Mouse (Mus musculus): ENCODE data around the gene Adh5.

Adh5 gene

GRCm38 (mm10) chr3:138442612-138443464 lies at the start of gene Adh5:
Adh5 (plus strand) TSS chr3:138443093.
- peak; percentile 93 for DNase-seq (ENCODE audit: low spot score)

GRCm38 (mm10) chr3:138404872-138405271 lies 38.0 kb upstream of the Adh5 start:
- DNase-seq (ENCODE audit: low spot score), result peak; percentile 10

GRCm38 (mm10) chr3:138405341-138405740 lies 37.6 kb upstream of the Adh5 start:
- DNase-seq (ENCODE audit: low spot score), result peak; percentile 16

GRCm38 (mm10) chr3:138405840-138406239 lies 37.1 kb upstream of the Adh5 start:
- DNase-seq (ENCODE audit: low spot score), result no peak

- no peak for DNase-seq (ENCODE audit: low spot score)
These were observed 35.0 kb upstream of the Adh5 start for GRCm38 (mm10) chr3:138407920-138408319.

GRCm38 (mm10) chr3:138409585-138409984 lies 33.3 kb upstream of the Adh5 start:
- no peak for DNase-seq (ENCODE audit: low spot score)

- DNase-seq (ENCODE audit: low spot score), result no peak
These were observed 32.7 kb upstream of the Adh5 start for GRCm38 (mm10) chr3:138410211-138410610.

GRCm38 (mm10) chr3:138415121-138415690 lies 27.7 kb upstream of the Adh5 start, which contains the start of gene Adh4:
Adh4 (plus strand) TSS chr3:138415466.
- DNase-seq (ENCODE audit: low spot score), result no peak

GRCm38 (mm10) chr3:138419369-138419768 lies 23.5 kb upstream of the Adh5 start:
- no peak for DNase-seq (ENCODE audit: low spot score)

GRCm38 (mm10) chr3:138420385-138420784 lies 22.5 kb upstream of the Adh5 start:
- DNase-seq (ENCODE audit: low spot score), result no peak

- no peak for DNase-seq (ENCODE audit: low spot score)
These were observed 19.2 kb upstream of the Adh5 start for GRCm38 (mm10) chr3:138423664-138424063.

GRCm38 (mm10) chr3:138424247-138424646 lies 18.6 kb upstream of the Adh5 start:
- no peak for DNase-seq (ENCODE audit: low spot score)

GRCm38 (mm10) chr3:138430360-138430976 lies 12.4 kb upstream of the Adh5 start:
- no peak for DNase-seq (ENCODE audit: low spot score)

- DNase-seq (ENCODE audit: low spot score), result no peak
These were observed 11.1 kb upstream of the Adh5 start for GRCm38 (mm10) chr3:138431835-138432234.

GRCm38 (mm10) chr3:138438716-138439115 lies 4.2 kb upstream of the Adh5 start:
- no peak for DNase-seq (ENCODE audit: low spot score)

GRCm38 (mm10) chr3:138442203-138442602 lies 690 bp upstream of the Adh5 start:
- no peak for DNase-seq (ENCODE audit: low spot score)

GRCm38 (mm10) chr3:138443465-138443771 lies 525 bp downstream of the Adh5 start:
- no peak for DNase-seq (ENCODE audit: low spot score)

GRCm38 (mm10) chr3:138448077-138448860 lies 5.4 kb downstream of the Adh5 start:
- no peak for DNase-seq (ENCODE audit: low spot score)

- DNase-seq (ENCODE audit: low spot score), result no peak
These were observed 9.3 kb downstream of the Adh5 start for GRCm38 (mm10) chr3:138452169-138452568.

GRCm38 (mm10) chr3:138454234-138454633 lies 11.3 kb downstream of the Adh5 start:
- DNase-seq (ENCODE audit: low spot score), result no peak

GRCm38 (mm10) chr3:138454711-138455435 lies 12.0 kb downstream of the Adh5 start:
- DNase-seq (ENCODE audit: low spot score), result no peak

- DNase-seq (ENCODE audit: low spot score), result no peak
These were observed 15.5 kb downstream of the Adh5 start for GRCm38 (mm10) chr3:138458441-138458840.
